Mouse (Mus musculus) kidney, embryonic 14.5 days (tissue): ENCODE results near the gene Dlk2. TPM values are rescaled to one million over a fixed set of nuclear protein-coding genes. Genes with fewer than 3 reads are reported as not detected.
A peak's percentile ranks its signal among the peaks of the same experiment; 100 is the strongest.

Experiments used
- ATAC-seq: fragments of 200-750 bp; cut with Nextera tagmentation; 2 replicates; pipeline ENCODE4 v1.8.0; 2017; ENCODE audit warnings: moderate number of reproducible peaks, mild to moderate bottlenecking, moderate TSS enrichment, moderate library complexity; ENCODE audit not compliant: low FRiP score, low TSS enrichment
- H3K27ac ChIP-seq: fragments of 300-500 bp; sonication (generic); 2 replicates; pipeline ENCODE4 v1.5.1; 2014; ENCODE audit warnings: low read depth, mild to moderate bottlenecking, low read length, moderate library complexity, mixed read lengths
- H3K27me3 ChIP-seq: fragments of 300-500 bp; sonication (generic); 2 replicates; pipeline ENCODE4 v1.6.1; 2014; ENCODE audit warnings: mild to moderate bottlenecking, low read length; ENCODE audit not compliant: control insufficient read depth, insufficient read depth
- H3K36me3 ChIP-seq: fragments of 300-500 bp; sonication (generic); 2 replicates; pipeline ENCODE4 v1.6.1; 2014; ENCODE audit warnings: low read length, mixed read lengths; ENCODE audit not compliant: control insufficient read depth, insufficient read depth
- H3K4me1 ChIP-seq: fragments of 300-500 bp; sonication (generic); 2 replicates; pipeline ENCODE4 v1.6.1; 2014; ENCODE audit warnings: low read length, mixed read lengths; ENCODE audit not compliant: control insufficient read depth, insufficient read depth
- H3K4me2 ChIP-seq: fragments of 300-500 bp; sonication (generic); replicated peaks from 2 replicates; pipeline ENCODE4 v1.6.1; 2014; ENCODE audit warnings: low read depth, mild to moderate bottlenecking, low read length
- H3K4me3 ChIP-seq: fragments of 300-500 bp; sonication (generic); 2 replicates; pipeline ENCODE4 v1.5.1; 2014; ENCODE audit warnings: mild to moderate bottlenecking, low read length
- H3K9ac ChIP-seq: fragments of 300-500 bp; sonication (generic); 2 replicates; pipeline ENCODE4 v1.6.1; 2014; ENCODE audit warnings: low read depth, mild to moderate bottlenecking, low read length, moderate library complexity
- H3K9me3 ChIP-seq: fragments of 300-500 bp; sonication (generic); 2 replicates; pipeline ENCODE4 v1.6.1; 2016; ENCODE audit warnings: low read length; ENCODE audit not compliant: control insufficient read depth
- WGBS: fragments of 180-500 bp; shearing (Covaris S2); extraction: QIAGEN DNeasy Blood & Tissue Kit; methylation state at CpG from one replicate; pipeline ENCODE4 v1.1.7; 2014; 5-methylcytosine and 5-hydroxymethylcytosine counted together
- polyA plus RNA-seq: library from polyadenylated mRNA; unstranded; fragments of >200 nt; fragmentation: Nextera tagmentation; extraction: Ambion mirVana; gene quantifications from 2 replicates; pipeline ENCODE4 v1.2.1, GENCODE M21; 2014

The Dlk2 gene
- polyA plus RNA-seq, 1 experiment from 2014 or later: not detected

DNA sequence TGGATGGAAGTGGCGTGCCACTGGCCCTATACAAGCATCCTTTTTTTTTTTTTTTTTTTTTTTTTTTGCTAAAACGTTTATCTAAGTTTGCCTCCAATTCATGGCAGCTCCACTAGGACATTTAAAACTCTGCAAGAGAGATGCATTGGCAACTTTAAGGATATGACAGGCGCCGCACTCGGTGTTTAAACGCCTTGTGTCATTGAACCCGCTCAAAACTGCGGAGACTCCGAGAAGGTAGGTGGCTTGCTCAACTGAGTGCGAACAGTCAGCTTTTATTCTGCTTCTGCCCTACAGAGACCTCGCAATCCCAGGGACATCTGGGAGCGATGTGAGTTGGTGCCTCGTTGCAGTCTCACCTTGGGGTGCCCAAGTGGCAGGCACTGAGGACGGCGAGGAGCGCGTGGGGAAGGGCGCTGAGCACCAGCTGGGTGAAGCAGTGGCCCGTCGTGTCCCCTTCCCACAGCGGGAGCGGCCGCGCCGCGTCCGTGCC is 30.2 kb downstream of the Dlk2 start:
- no peaks in the 10 kb centered on the region for H3K36me3 ChIP-seq
- peak overlapping the region; percentile 86 for H3K4me2 ChIP-seq
- peak overlapping the region; percentile 79 for H3K9ac ChIP-seq
- WGBS: 4% methylated on average over 27 of the region's 27 CpGs
- H3K9me3 ChIP-seq: no peaks in the 10 kb centered on the region
- ATAC-seq: no peak
- H3K27me3 ChIP-seq: no peaks in the 10 kb centered on the region
- H3K4me1 ChIP-seq: 0 out of 2 replicates have a peak, but pooled peaks cover 3% of the 10 kb centered on the region
- peak overlapping the region; percentile 68; the same call in 1 of the 2 replicates for H3K27ac ChIP-seq
- peak overlapping the region; percentile 75 for H3K4me3 ChIP-seq

DNA sequence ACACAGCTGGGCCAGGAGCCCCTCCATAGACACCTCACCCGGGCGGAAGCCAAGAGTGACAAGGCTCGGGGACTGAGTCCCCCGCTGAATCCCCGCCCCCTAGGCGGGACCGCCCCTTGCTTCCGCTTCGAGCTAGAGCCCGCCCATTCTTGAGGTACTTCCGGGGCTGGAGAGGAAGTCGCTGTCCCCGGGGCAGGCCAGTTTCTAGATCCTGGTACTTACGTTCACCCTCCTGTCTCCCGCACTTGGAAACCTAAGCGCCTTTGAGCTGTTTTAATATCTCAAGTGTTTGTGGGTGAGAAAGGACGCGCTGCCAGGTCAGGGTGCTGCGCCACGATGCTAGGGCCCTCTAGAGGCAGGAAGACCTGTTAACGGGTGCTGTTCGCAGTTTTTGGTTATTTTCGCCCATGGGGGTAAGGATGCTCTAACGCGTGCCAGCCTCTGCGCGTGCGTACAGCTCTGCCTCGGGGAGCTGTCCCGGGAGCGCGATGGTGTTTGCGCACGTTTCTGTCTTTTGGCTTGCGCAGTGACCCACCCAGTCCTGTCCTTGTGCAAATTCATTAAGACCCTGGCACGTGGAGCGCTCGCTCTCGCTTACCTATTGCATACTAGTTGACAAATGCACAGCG is 30.8 kb downstream of the Dlk2 start, which contains the start of gene Abcc10:
Abcc10 (minus strand) TSS at position 447 of the 629 bp plus-strand sequence.
- H3K36me3 ChIP-seq: no peaks in the 10 kb centered on the region
- WGBS: under 1% methylated on average over 40 of the region's 40 CpGs
- peak within 1 kb of the TSS; percentile 82 for H3K27ac ChIP-seq
- H3K9me3 ChIP-seq: no peaks in the 10 kb centered on the region
- H3K27me3 ChIP-seq: no peaks in the 10 kb centered on the region
- peak within 1 kb of the TSS; percentile 86 for H3K4me2 ChIP-seq
- H3K4me3 ChIP-seq: peak within 1 kb of the TSS; percentile 75
- H3K9ac ChIP-seq: peak within 1 kb of the TSS; percentile 79
- 0 out of 2 replicates have a peak, but pooled peaks cover 3% of the 10 kb centered on the region for H3K4me1 ChIP-seq
- peak; percentile 98 for ATAC-seq

DNA sequence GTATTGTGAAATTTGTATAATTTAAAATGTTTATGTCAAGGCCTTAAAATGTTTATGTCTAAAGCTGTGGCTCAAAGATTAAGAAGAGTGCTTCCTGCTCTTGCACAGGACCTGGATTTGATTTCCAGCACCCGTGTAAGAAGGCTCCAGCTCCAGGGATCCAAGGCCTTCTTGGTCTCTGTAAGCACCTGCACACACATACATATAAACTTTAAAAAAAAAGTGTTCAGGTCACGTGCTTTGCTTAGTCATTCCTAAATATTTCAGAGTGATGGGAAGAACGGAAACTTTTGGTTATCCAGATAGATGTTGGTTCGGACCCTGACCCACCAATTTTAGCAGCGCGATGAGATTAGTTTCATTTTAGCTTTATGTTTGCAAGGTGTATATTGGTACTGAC is 31.5 kb downstream of the Dlk2 start:
- Histone ChIP-seq H3K9ac (no peak overlapping the region; the same call in 1 of the 2 replicates), H3K27ac (peak overlapping the region; percentile 82; the same call in 1 of the 2 replicates), H3K4me3 (peak overlapping the region; percentile 75; the same call in 1 of the 2 replicates), H3K36me3 (no peaks in the 10 kb centered on the region), H3K4me1 (0 out of 2 replicates have a peak, but pooled peaks cover 3% of the 10 kb centered on the region), H3K4me2 (peak overlapping the region; percentile 86), H3K9me3 (no peaks in the 10 kb centered on the region), H3K27me3 (no peaks in the 10 kb centered on the region)
- no peak for ATAC-seq
- WGBS: 72% methylated on average over 6 of the region's 6 CpGs

DNA sequence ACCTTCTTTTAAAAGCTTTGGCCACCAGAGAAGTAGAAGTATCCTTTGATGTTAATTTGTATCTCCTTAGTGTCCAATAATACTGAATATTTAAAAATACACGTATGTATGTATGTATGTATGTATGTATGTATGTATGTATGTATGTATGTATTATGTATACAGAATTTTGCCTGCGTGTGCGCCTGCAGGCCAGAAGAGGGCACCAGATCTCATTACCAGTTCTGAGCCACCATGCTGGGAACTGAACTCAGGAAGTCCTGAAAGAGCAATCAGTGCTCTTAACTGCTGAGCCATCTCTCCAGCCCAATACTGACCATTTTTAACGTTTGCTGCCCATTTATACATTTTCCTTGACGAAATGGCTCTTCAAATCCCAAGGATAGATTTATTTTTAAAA is 39.3 kb downstream of the Dlk2 start:
- H3K9me3 ChIP-seq: no peaks in the 10 kb centered on the region
- no peaks in the 10 kb centered on the region for H3K27me3 ChIP-seq
- no peak overlapping the region for H3K9ac ChIP-seq
- H3K4me2 ChIP-seq: no peak overlapping the region
- no peak overlapping the region for H3K4me3 ChIP-seq
- 28% methylated on average over 5 of the region's 5 CpGs for whole genome bisulfite sequencing
- H3K4me1 ChIP-seq: no peaks in the 10 kb centered on the region
- ATAC-seq: no peak
- H3K27ac ChIP-seq: no peak overlapping the region
- H3K36me3 ChIP-seq: no peaks in the 10 kb centered on the region

DNA sequence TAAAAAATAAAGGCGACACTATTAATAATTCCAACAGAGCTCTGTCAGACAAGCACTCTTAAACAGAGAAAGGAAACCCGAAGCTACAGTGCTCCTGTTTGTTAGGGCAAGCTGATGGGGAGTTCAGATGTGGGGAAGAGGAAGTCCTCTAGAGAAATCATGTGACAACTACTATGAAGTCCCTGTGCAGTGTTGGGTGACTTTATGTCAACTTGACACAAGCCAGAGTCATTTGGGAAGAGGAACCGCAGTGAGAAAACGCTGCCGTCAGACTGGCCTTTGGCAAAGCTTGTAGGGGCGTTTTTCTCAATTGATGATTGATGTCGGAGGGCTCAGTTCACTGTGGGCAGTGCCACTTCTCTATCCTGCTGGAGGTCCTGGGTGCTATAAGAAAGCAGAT is 44.0 kb downstream of the Dlk2 start:
- Histone ChIP-seq H3K36me3 (no peaks in the 10 kb centered on the region), H3K4me2 (no peak overlapping the region), H3K27me3 (no peaks in the 10 kb centered on the region), H3K9ac (no peak overlapping the region), H3K9me3 (peaks cover 9% of the 10 kb centered on the region), H3K27ac (no peak overlapping the region), H3K4me1 (no peaks in the 10 kb centered on the region), H3K4me3 (no peak overlapping the region)
- ATAC-seq: no peak
- 80% methylated on average over 7 of the region's 7 CpGs for WGBS

DNA sequence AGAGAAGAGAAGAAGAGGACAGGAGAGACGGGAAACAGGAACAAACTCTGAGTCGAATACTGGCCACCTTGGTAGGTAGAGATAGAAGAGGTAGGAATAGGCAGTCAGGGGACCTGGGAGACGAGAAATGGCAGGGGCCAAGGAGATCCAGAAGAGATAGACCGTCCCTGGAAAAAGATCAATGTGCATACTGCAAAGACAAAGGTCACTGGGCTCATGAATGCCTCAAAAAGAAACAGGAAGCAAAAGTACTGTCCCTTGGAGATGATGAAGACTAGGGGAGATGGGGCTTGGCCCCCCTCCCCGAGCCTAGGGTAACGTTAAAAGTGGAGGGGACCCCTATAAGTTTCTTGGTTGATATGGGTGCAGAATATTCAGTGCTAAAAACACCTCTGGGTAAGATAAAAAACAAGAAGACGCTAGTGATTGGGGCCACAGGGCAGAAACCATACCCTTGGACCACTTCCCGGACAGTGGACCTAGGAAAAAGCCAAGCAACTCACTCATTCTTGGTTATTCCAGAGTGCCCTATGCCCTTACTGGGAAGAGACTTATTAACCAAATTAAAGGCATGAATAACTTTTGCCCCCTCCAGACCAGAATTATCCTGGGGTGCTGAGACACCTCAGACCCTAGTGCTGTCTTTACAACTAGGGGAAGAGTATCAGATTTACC is 53.9 kb downstream of the Dlk2 start:
- H3K9me3 ChIP-seq: peaks cover 13% of the 10 kb centered on the region
- no peak for ATAC-seq
- H3K27me3 ChIP-seq: no peaks in the 10 kb centered on the region
- H3K4me1 ChIP-seq: no peaks in the 10 kb centered on the region
- WGBS: 86% methylated on average over 8 of the region's 8 CpGs
- no peak overlapping the region for H3K27ac ChIP-seq
- H3K4me2 ChIP-seq: no peak overlapping the region
- H3K36me3 ChIP-seq: no peaks in the 10 kb centered on the region
- H3K4me3 ChIP-seq: no peak overlapping the region
- H3K9ac ChIP-seq: no peak overlapping the region

Other genes with a start within 250 kb of the Dlk2 start
- gene Mrps18a, start 186.4 kb upstream of the Dlk2 start, polyA plus RNA-seq: 149 and 164 TPM in 2 replicates
- gene Rsph9, start 153.2 kb upstream of the Dlk2 start, polyA plus RNA-seq: 14.4 and 14.8 TPM in 2 replicates
- gene Mad2l1bp, start 143.9 kb upstream of the Dlk2 start, polyA plus RNA-seq: 34.2 and 34.6 TPM in 2 replicates
- 35.6 and 36.0 TPM in 2 replicates for gene Gtpbp2, start 136.4 kb upstream of the Dlk2 start, polyA plus RNA-seq
- gene Polh, start 94.8 kb upstream of the Dlk2 start, polyA plus RNA-seq: 9.3 and 15.6 TPM in 2 replicates
- 36.6 and 61.5 TPM in 2 replicates for gene Xpo5, start 94.6 kb upstream of the Dlk2 start, polyA plus RNA-seq
- gene Polr1c, start 49.4 kb upstream of the Dlk2 start, polyA plus RNA-seq: 114 and 120 TPM in 2 replicates
- gene Yipf3, start 49.3 kb upstream of the Dlk2 start, polyA plus RNA-seq: 102 and 106 TPM in 2 replicates
- gene Lrrc73, start 43.9 kb upstream of the Dlk2 start, polyA plus RNA-seq: 0.54 and 0.92 TPM in 2 replicates
- gene Tjap1, start 14.4 kb upstream of the Dlk2 start, polyA plus RNA-seq: 38.5 and 39.4 TPM in 2 replicates
- gene Abcc10, start 30.9 kb downstream of the Dlk2 start, polyA plus RNA-seq: 3.5 and 4.6 TPM in 2 replicates
- gene Zfp318, start 86.3 kb downstream of the Dlk2 start, polyA plus RNA-seq: 12.1 and 18.3 TPM in 2 replicates
- gene Crip3, start 131.5 kb downstream of the Dlk2 start, polyA plus RNA-seq: 0.38 and 0.60 TPM in 2 replicates
- not detected in 2 replicates for gene Slc22a7, start 141.0 kb downstream of the Dlk2 start, polyA plus RNA-seq
- 0.04 and 0.11 TPM in 2 replicates for gene Ttbk1, start 190.3 kb downstream of the Dlk2 start, polyA plus RNA-seq
- gene Dnph1, start 199.3 kb downstream of the Dlk2 start, polyA plus RNA-seq: 67.9 and 71.2 TPM in 2 replicates
- 3.0 and 4.8 TPM in 2 replicates for gene Cul9, start 249.0 kb downstream of the Dlk2 start, polyA plus RNA-seq